Mouse (Mus musculus): ENCODE results near the gene Rhd. TPM values are rescaled to one million over a fixed set of nuclear protein-coding genes. Genes with fewer than 3 reads are reported as not detected.

Rhd gene
- polyA plus RNA-seq, 1 experiment from 2014 or later, result 3.6 TPM

GRCm38 (mm10) chr4:134937240-134938176 lies 73.2 kb downstream of the Rhd start:
- H3K4me2 ChIP-seq (ENCODE audit: low read length), result peak overlapping the region; percentile 46
- H3K27ac ChIP-seq (replicated peaks in 1 of 2; ENCODE audit: control insufficient read depth in 1 of 2, insufficient read depth in 1 of 2, low read depth in 2 of 2, low read length in 2 of 2), result peak overlapping the region; percentile 87 to 90

DNA sequence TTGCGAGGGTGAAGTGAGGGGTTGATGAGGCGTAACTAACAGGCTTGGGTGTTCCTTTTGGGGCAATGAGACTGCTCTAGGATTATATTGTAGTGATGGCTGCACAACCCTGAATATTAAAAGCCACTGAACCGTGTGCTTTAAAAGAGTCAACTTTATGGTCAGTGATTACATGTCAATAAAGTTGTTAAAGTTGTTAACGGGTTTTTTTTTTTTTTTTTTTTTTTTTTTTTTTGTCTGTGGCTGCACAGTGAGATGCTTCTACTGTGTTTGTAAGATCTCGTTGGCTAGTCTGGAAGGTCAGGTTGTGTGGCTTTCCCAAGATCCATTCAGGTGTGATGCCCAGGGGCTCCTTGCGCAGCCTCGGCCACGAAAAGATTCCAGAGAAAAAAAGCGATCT lies 75.6 kb downstream of the Rhd start:
- no peak overlapping the region for H3K4me3 ChIP-seq (ENCODE audit: control insufficient read depth in 1 of 2, insufficient read depth in 1 of 2, low read depth in 1 of 2, low read length in 2 of 2)
- WGBS, result 68% methylated on average over 9 of the region's 9 CpGs
- H3K4me2 ChIP-seq (ENCODE audit: low read length), result peak overlapping the region; percentile 32; the same call in 1 of the 2 replicates
- H3K36me3 ChIP-seq (ENCODE audit: control insufficient read depth, insufficient read depth, low read length), result peaks cover 24% of the 10 kb centered on the region
- ATAC-seq (ENCODE audit: insufficient number of reproducible peaks, insufficient read depth, low FRiP score, low read depth), result no peak
- no peak overlapping the region for H3K27ac ChIP-seq (replicated peaks in 1 of 2; ENCODE audit: control insufficient read depth in 1 of 2, insufficient read depth in 1 of 2, low read depth in 2 of 2, low read length in 2 of 2)
- peaks cover 10 to 24% of the 10 kb centered on the region in 2 experiments for H3K4me1 ChIP-seq (ENCODE audit: control insufficient read depth in 2 of 2, insufficient read depth in 2 of 2, low read length in 2 of 2)
- no peak overlapping the region for H3K9ac ChIP-seq (ENCODE audit: low read length)
- no peaks in the 10 kb centered on the region for H3K9me3 ChIP-seq (ENCODE audit: control insufficient read depth, low read length)
- H3K27me3 ChIP-seq (ENCODE audit: control insufficient read depth, insufficient read depth, low read length), result peaks cover 11% of the 10 kb centered on the region

More at GRCm38 (mm10) chr4:134937240-134938176, 73.2 kb downstream of the Rhd start:
- Histone ChIP-seq H3K4me3 (ENCODE audit: control insufficient read depth in 1 of 2, insufficient read depth in 1 of 2, low read depth in 1 of 2, low read length in 2 of 2) (no peak overlapping the region), H3K9ac (ENCODE audit: low read length) (peak overlapping the region; percentile 45; the same call in 1 of the 2 replicates), H3K27me3 (ENCODE audit: control insufficient read depth, insufficient read depth, low read length) (peaks cover under 1% of the 10 kb centered on the region; the same call in 1 of the 2 replicates), H3K9me3 (ENCODE audit: control insufficient read depth, low read length) (no peaks in the 10 kb centered on the region), H3K4me1 (ENCODE audit: control insufficient read depth in 2 of 2, insufficient read depth in 2 of 2, low read length in 2 of 2) (peaks cover 10 to 19% of the 10 kb centered on the region in 2 experiments), H3K36me3 (ENCODE audit: control insufficient read depth, insufficient read depth, low read length) (peaks cover 48% of the 10 kb centered on the region)
- peak; percentile 45 for ATAC-seq (ENCODE audit: insufficient number of reproducible peaks, insufficient read depth, low FRiP score, low read depth)
- 25% methylated on average over 17 of the region's 17 CpGs for WGBS

- 42% methylated on average over 27 of the region's 27 CpGs for WGBS
- Histone ChIP-seq H3K9me3 (ENCODE audit: control insufficient read depth, low read length) (no peaks in the 10 kb centered on the region), H3K9ac (ENCODE audit: low read length) (no peak overlapping the region), H3K4me3 (ENCODE audit: control insufficient read depth in 1 of 2, insufficient read depth in 1 of 2, low read depth in 1 of 2, low read length in 2 of 2) (no peak overlapping the region), H3K27ac (replicated peaks in 1 of 2; ENCODE audit: control insufficient read depth in 1 of 2, insufficient read depth in 1 of 2, low read depth in 2 of 2, low read length in 2 of 2) (no peak overlapping the region), H3K4me1 (ENCODE audit: control insufficient read depth in 2 of 2, insufficient read depth in 2 of 2, low read length in 2 of 2) (peaks cover 2 to 13% of the 10 kb centered on the region in 2 experiments; a peak in 3 of 4 replicates), H3K36me3 (ENCODE audit: control insufficient read depth, insufficient read depth, low read length) (no peaks in the 10 kb centered on the region), H3K4me2 (ENCODE audit: low read length) (no peak overlapping the region), H3K27me3 (ENCODE audit: control insufficient read depth, insufficient read depth, low read length) (peaks cover 11% of the 10 kb centered on the region)
- ATAC-seq (ENCODE audit: insufficient number of reproducible peaks, insufficient read depth, low FRiP score, low read depth), result no peak
Measured at GRCm38 (mm10) chr4:134943758-134944538, 79.6 kb downstream of the Rhd start.

Other genes starting within 250 kb of the Rhd start
- 7.8 TPM in 2 replicates for gene Man1c1, start 160.2 kb upstream of the Rhd start, polyA plus RNA-seq (2014; fragmentation: Nextera tagmentation; extraction: Ambion mirVana)
- 10.7 and 12.3 TPM in 2 replicates for gene Ldlrap1, start 96.5 kb upstream of the Rhd start, polyA plus RNA-seq (2014; fragmentation: Nextera tagmentation; extraction: Ambion mirVana)
- 24.2 and 25.5 TPM in 2 replicates for gene Maco1, start 11.2 kb upstream of the Rhd start, polyA plus RNA-seq (2014; fragmentation: Nextera tagmentation; extraction: Ambion mirVana)
- gene Tmem50a, start 50.5 kb downstream of the Rhd start, polyA plus RNA-seq (2014; fragmentation: Nextera tagmentation; extraction: Ambion mirVana), result 148 and 167 TPM in 2 replicates
- gene Rsrp1, start 59.1 kb downstream of the Rhd start, polyA plus RNA-seq (2014; fragmentation: Nextera tagmentation; extraction: Ambion mirVana), result 341 TPM in 2 replicates
- gene Syf2, start 66.4 kb downstream of the Rhd start, polyA plus RNA-seq (2014; fragmentation: Nextera tagmentation; extraction: Ambion mirVana), result 52.2 and 54.9 TPM in 2 replicates